Mouse (Mus musculus): Measurements from ENCODE around the gene Lrrc8c.
A peak's percentile ranks its signal among the peaks of the same experiment; 100 is the strongest.

Gene Lrrc8c

DNA sequence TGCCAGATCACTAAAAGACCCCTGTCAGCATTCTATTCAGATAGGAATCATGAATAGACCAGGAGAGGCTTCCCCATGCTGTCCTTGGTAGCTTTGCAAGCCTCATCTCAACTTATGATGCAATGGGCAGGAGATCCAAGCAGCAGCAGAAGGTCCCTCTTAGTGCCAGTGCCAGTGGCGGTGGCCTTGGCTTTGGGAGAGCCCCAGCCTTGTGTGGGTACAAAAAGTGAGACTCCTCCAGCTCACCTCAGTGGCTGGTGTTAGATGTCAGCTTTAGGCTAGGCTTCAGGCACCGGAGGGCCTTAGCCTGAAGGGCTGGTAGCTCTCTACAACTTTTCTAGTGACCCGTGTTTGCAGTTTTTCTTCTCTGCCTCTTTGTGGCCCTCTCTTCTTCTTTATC, 18.1 kb upstream of the Lrrc8c start:
- DNase-seq: no peak

DNA sequence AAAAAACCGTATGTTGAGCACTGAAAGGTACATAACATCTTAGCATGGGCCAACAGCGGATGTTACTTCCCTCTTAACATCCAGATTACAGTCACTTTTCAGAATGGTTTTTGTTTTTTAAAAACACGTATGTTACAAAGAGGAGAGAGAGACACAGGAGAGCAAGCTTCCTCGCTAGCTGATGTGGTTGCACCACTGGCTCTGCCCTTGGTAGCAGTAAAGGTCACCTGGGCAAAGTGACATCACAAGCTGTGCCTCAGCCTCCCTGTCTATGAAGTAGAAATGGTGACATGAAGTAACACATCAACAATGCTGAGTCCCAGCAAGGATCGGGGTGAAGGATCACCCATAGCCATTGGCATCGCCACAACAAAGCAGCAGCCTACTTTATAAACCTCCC, 10.4 kb upstream of the Lrrc8c start:
- no peak for DNase-seq

DNA sequence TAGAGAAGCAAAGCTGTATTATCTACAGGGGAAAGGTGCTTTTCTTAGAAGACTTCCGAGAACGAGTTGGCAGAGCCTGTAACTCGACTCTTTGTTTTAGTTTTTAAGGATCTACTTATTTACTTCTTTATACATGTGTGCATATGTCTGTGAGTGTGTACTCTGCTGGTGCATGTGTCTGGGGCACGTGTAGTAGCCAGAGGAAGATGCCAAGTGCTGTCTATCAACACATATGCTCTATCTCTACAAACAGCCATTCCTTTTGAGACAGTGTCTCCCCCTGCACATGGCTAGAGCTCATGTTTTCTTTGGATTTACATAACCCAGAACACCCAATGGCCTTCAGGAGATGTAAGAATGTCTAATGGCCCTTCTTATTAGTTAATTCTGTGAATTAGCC, 6.9 kb upstream of the Lrrc8c start:
- DNase-seq: no peak

DNA sequence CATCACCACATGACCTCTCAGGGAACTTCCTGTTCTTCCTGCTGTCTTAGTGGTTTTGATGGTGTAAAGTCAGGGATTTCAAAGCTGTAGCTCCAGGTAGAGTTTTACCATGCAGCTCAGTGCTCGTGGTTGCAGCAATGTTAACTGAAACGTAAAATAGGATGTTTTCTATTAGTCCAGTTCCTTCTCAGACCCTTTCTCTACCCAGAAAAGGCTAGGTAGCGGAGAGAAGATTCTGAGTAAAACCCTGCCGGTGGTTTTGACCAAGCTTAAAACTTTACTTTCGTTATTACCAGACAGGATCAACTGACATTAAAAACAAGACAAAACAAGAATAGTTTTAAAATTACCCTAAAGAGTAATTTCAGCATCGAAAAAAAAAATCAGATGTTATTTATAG, 3.7 kb upstream of the Lrrc8c start:
- no peak for DNase-seq

DNA sequence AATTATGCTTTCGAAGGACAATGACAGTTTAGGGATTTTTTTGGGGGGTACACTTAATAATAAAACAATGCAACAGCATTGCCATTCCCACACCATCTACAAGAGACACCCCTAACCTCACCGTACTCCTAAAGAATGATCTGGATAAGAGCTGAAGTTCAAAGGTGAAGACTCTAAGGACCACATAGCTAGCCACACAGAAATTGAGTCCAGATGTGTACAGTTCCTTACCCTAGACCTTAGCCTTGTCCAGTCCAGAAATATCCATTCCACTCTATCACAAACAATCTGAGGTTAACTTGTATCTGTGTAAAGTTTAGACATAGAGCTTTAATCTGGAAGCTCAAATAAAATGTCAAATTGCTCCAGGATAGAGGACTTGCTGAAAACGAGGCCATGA, 2.9 kb upstream of the Lrrc8c start:
- no peak for DNase-seq

DNA sequence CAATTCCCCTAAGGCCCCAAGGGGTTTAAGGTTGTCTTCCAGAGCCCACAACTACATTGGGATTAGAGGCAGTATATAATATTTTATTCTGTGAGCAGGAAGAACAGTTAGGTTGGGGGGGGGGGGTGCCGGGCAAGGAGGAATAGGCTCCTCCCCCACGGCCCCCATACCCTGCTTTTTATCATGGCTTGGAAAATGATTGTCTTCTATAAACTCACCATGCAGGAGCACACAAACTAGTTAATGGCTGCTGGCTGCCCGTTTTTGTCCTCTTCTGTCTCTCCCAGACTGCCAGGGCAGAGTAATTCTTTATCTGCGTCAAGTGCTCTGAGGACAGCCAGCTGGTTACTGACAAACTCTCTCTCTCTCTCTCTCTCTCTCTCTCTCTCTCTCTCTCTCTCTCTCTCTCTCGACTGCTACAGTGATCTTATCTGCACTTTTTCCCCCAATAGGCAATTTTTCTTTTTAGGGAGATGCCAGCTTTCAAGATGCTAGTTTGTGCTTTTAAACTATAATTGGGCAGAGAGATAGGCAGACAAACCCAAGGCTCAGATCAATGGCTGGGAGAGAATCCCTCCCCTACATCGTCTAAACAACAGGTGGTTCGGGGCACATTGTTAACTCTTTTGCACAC, 1.1 kb upstream of the Lrrc8c start:
- DNase-seq: no peak

DNA sequence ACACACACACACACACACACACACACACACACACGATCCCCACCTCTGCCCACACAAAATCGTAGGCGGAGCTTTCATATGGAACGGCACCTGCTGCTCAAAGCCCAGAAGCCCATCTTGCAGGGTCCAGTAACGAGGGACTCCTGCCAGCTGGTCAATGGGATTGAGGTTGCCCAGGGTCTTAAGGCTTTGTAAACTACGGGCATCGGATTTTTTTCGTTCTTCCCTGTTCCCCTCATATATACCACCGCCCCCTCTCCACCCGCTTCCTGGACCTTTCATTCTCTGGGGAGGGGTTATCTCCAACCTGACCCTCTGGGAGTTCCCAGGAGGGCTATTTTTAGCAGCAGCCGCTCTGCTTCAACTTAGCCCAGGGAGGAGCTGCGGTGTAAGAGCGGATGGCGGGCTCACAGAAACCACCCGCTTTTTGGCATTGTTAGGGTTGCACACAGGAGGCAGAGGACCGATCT, 527 bp upstream of the Lrrc8c start:
- DNase-seq: peak; percentile 10

DNA sequence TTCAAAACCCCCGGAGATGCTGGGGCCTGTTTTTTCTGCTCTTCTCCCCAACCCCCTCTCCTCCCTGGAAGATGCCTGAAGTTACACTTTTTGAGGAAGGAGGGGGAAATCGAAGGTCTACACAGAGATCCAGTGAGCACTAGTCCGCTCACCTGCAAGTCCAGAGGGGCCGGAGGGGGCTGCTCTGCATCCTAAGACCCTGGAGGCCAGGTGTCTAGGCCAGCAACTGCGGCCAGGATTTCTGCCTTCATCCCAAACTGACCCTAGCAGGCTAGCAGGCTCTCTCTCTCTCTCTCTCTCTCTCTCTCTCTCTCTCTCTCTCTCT, 750 bp downstream of the Lrrc8c start:
- no peak for DNase-seq

DNA sequence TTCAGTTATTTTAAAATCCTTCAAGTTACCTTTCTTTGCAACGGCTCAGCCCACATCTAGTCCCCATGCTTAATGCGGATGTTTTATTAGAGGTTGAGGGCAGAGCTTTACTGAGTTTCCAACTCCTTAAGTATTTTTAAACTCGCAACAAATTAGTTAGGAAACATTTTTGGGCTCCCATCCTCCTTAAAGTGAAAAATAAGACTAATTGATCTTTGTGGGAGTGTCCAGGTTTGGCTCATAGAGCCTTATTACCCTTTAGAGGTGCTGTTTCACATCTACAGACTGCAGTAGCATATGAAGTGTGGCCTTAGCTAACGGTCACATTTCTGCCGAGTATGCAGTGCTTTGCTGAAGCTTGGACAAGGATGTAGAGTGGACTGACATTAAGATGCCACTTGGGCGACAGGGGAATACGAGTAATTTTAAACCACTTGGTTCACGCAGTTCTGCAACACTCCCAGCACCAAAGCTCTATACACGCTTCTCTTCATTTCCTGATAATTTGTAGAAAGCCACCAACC, 1.3 kb downstream of the Lrrc8c start:
- no peak for DNase-seq

DNA sequence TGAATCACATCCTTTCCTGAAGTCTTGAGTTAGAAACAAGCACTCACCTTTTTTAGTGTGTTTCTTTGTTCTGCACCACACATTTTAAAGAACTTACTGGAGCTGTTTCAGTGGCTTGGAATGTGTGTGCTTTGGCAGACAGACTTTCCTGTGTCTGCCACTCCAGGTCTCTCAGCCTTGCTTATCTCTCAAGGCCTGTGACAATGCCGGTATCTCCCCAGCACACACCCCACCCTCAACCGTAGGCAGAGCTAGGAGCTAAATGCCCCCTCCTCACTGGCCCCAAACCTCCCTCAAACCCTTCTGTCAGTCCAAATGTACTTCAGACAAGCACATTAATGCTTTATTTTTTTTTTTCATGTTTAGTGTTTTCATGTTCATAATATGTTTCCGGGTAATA, 4.3 kb downstream of the Lrrc8c start:
- no peak for DNase-seq

DNA sequence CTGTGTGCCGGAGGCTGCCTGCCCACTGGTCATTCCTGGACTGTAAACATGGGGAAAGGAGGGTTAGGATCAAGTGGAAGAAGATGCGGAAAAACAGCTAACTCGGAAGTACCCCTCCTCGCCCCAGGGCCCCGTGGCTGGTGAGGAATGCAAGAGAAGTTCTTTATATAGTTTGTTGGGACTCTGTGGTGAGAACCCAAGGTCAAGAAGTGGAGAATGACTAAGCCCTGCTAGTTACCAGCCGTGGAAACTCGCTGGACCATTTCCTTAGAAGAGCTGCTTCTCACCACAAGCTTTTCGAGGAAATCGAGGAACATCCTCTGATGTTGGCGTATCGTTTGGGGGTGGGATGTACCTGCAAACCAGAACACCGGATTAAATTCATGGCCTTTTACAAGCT, 5.8 kb downstream of the Lrrc8c start:
- no peak for DNase-seq

DNA sequence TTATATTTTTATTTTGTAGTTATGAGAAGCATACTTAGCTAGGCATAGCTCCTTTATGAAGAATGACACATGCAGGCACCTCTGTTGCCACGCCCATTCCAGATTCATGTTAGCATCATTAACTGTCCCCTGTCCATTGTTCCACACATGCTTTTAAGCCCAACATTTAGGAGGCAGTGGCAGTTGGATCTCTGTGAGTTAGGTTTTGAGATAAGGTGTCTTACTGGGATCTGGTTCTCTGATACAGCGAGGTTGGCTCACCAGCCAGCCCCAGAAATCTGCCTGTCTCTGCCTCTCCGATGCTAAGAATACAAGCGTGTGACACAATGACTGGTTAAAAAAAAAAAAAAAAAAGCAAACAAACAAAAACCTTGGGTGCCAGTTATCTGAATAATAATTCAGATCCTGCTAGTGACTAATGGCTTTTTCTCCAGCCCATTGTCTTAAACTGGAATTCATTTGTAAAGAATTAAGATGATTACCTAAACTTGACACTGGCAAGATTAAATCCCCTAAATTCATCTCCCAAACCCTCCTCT, 7.0 kb downstream of the Lrrc8c start:
- DNase-seq: no peak

DNA sequence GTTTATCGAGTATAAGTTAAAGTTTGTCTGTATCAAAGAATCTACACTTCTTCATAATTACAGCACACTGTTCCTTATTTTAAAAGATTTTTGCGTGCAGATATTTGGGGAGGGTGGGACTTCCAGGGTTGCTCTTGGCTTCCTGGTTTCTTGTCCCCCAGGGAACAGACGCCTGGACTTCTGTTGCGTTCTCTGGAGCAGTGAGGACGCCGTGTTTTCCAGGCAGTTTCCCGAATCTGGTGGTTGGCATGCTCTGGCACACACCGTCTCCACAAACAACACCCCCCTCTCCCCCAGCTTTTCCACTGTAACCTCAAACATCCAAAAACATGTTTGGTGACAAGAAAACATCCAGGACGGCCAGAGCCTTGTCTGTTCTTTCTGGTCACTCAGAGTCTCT, 7.6 kb downstream of the Lrrc8c start:
- no peak for DNase-seq

DNA sequence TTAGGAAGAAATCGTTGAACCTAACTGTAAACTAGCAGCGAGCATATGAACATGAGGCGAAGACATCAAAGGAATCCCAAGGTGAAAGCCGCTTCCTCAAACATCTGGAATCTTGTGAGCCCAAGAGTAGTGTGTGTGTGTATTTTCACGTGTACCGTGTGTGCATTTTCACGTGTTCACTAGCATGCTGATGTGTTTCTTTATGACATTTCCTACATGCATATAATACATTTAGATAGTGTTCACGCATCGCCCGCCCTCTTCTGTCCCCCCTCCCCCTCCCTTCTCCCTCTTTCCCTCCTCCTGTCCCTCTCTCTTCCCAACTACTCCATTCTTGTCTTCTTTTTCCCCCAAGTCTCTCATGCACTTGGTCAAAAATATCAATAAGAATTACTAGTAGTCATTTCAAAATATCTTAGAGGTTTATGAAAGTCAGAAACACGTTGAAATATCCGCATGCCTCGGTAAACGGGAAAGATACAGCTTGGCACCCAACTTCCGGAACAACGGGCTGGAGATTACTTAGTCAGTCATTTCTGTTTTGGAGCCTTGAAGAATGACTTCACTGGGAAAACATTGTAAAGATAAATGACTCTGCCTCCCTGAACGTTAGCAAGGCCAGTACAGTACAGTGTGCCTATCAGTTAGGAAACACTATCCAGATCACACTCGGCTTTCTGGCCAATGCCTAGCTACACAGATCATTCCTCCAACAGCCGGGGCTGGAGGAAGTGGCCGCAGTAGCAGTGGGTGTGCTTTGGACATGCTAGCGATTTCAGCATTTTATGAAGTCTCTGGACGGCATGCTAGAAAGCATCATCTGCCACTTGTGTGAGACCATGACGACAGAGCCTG, 8.5 kb downstream of the Lrrc8c start:
- no peak for DNase-seq

DNA sequence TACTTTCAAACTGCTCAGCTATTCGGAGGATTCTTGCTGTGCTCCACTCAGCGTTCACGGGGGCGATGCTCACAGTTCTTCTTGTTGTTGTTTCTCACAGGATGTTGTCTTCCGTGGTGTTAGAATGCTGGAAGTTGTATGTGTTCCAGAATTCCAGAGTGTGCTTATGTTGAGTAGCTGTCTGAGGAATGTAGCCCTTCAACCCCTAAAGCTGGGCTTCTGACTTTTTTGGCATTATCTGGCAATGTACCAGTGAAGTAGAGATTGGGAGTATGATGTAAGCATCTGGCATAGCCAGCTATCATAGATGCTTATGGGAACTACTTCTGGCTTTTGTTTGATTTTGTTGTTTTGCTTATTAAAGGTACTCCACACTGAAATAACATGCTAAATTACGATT, 11.4 kb downstream of the Lrrc8c start:
- DNase-seq: no peak

DNA sequence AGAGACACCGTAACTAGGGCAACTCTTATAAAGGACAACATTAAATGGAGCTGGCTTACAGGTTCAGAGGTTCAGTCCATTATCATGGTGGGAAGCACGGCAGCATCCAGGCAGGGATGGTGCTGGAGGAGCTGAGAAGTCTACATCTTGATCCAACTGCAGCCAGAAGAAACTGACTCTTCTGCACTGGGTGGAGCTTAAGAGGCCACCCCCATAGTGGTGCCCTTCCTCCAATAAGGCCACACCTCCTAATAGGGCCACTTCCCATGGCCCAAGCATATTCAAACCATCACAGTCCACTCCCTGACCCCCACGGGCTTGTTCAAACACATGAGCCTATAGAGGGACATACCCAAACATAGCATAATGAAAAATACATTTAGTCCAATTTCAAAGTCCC, 16.0 kb downstream of the Lrrc8c start:
- no peak for DNase-seq

DNA sequence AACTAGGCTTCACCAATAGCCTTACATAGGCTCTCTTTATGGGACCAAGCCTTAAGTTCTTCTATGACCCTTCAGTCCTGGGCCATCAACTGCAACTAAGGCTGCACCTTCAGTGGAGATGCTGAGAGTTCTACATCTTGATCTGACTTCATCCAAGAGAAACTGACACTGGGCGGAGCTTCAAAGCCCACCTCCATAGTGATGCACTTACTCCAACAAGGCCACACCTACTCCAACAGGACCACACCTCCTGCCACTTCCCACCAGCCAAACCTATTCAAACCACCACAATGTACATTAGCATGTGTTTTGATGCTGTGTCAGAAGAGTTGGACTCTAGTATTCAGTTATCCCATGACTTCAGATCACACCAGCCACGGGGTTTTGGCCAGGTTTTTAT, 17.0 kb downstream of the Lrrc8c start:
- no peak for DNase-seq

DNA sequence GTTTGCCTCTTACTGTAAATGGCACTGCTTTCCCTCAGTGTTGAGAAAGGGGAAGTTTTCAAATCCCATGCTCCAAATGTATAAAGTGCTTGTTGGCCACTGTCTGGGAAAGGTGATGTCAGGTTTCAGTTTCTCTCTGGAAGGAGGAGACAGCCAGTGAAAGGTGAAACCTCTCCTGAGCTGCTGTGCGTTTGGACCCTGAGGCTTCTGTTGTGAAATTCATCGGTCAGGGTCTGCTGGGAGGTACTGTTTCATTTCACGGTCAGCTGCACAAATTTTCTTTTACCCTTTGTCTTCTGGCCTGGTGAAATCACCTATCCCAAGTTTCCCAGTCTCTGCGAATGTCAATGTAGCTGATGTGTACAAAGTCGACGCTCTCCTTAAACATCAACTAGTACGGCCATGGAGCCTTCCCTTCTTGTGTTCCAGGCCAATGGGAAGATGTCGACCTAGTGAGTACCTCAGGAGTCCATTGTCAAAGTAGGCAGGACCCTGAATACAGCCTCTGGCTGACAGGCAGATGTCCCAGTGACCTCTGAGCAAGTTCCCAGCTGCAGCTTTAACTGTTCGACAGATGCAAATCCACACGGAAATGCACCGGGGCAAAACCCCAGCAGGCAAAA, 18.0 kb downstream of the Lrrc8c start:
- DNase-seq: no peak

DNA sequence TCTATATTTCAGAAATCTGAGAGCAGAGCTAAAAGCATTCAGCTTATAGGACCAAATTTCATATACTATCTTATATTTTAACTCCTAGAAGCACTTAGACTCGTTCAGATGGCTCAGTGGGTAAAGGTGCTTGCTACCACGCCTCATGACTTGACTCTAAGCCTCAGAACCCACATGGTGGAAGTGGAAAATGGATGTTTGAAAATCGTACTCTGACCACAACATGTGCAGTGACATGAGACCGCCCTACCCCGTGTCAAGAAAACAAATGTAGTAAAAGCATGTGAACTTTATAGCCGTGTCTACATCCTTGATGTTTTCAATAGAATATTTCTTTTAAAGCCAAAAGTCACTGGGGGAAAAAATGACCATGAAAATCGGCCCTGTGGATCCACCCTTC, 21.9 kb downstream of the Lrrc8c start:
- DNase-seq: no peak

DNA sequence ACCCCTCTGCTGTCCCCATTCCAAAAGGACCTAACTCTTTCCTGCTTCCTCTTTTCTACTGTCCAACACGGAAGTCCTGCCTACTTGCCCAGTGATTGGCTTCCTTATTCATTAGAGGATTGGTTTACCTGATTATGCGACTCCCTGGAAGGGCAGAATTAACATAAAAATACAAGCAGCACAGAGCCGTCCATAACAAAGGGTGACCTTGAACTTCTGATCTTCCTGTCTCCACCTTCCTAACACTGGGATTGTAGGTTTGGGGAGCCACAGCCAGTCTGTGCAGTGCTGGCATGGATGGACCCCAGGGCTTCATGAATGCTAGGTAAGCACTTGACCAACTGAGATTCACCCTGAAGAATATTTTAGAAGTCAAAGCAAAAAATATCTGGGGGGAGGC, 25.9 kb downstream of the Lrrc8c start:
- no peak for DNase-seq

DNA sequence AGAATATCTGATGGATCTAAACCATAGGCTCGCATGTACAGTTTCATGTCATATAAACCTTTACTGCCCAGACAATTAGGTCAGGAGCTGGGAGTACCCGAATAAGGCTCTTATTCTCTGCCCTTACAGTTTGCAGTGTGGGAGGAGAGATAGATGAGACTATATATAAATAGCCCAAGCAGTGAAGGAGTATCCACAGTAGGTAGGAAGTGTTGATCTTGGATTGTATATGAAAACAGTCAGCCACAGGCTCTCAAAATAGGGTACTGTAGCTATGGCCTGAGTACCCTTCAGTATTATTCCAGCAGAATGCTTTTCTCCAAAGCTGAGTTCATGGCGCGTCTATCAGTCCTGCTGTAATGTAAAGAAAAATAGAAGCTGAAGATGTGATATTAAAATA, 27.9 kb downstream of the Lrrc8c start:
- no peak for DNase-seq

DNA sequence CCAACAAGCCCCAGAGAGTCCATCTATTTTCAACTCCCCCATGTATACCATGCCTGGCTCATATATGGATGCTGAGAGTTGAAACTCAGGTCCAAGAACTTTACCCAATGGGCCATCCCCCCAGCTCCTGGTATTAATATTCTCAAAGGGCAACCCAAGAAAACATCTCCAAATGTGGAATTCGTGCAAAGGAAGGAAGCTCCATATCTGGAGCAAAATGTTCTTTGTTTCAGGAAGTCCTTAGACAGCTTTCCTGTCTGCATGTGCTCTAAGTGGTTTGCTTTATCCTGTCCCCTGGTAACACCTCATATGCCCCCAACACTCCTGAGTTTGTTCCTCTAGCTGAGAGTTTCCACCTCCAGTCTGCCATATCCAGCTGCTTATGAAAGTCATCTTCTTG, 32.6 kb downstream of the Lrrc8c start:
- DNase-seq: no peak

DNA sequence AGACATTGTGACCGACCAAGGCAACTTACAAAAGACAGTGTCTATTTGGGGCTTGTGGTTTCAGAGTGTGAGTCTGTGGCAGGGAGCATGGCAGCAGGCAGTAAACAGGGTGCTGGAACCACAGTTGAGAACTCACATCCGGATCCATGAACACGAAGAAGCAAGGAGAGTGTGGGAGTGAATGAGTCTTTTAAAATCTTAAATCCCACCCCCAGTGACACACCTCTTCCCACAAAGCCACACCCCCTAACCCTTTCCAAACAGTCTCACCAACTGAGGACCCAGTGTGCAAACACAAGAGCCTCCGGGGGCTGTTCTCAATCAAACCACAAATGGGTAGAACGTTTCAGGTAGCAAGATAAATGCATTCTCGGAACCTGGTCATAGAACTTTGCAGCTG, 37.1 kb downstream of the Lrrc8c start:
- DNase-seq: no peak

DNA sequence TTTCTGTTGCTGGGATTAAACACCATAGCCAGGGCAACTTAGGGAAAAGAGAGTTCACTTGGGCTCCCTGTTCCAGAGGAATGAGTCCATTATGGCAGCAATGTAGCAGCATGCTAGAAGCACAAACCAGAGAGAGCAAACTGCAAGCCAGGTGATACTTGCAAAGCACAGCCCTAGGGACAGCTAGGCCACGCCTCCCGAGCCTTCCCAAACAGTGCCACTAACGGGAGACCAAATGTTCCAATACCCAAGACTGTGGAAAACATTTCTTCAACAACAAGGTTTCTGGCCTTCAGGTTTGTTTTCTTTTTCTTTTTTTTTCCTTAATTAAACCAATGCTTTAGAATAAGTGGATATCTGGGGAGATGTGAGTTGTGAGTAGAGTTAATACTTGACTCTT, 38.2 kb downstream of the Lrrc8c start:
- DNase-seq: no peak

All from cerebellum, adult 9-10 months (tissue).